Mouse (Mus musculus) intestine, postnatal 0 days (tissue): Measurements from ENCODE around the gene Braf. TPM values are rescaled to one million over a fixed set of nuclear protein-coding genes. Genes with fewer than 3 reads are reported as not detected.

Source experiments
- ATAC-seq: fragments of 200-750 bp; cut with Nextera tagmentation; 2 replicates; pipeline ENCODE4 v1.8.0; 2017; ENCODE audit warnings: mild to moderate bottlenecking, moderate TSS enrichment, moderate library complexity
- H3K27ac ChIP-seq: fragments of 300-500 bp; sonication (generic); 2 replicates; pipeline ENCODE4 v1.5.1; 2014; ENCODE audit warnings: mild to moderate bottlenecking, low read depth, low read length, moderate library complexity
- H3K27me3 ChIP-seq: fragments of 300-500 bp; sonication (generic); replicated peaks from 2 replicates; pipeline ENCODE4 v1.6.1; 2014; ENCODE audit warnings: low read length, mixed read lengths; ENCODE audit not compliant: control insufficient read depth, insufficient read depth
- H3K36me3 ChIP-seq: fragments of 300-500 bp; sonication (generic); 2 replicates; pipeline ENCODE4 v1.6.1; 2014; ENCODE audit warnings: mild to moderate bottlenecking, moderate library complexity; ENCODE audit not compliant: control insufficient read depth, insufficient read depth
- H3K4me1 ChIP-seq: fragments of 300-500 bp; sonication (generic); replicated peaks from 2 replicates; pipeline ENCODE4 v1.6.1; 2014; ENCODE audit warnings: antibody characterized with exemption, low read length, mixed read lengths; ENCODE audit not compliant: control insufficient read depth, insufficient read depth
- H3K4me2 ChIP-seq: fragments of 300-500 bp; sonication (generic); replicated peaks from 2 replicates; pipeline ENCODE4 v1.6.1; 2014; ENCODE audit warnings: low read depth, mild to moderate bottlenecking, moderate library complexity
- H3K4me3 ChIP-seq: fragments of 300-500 bp; sonication (generic); 2 replicates; pipeline ENCODE4 v1.5.1; 2014; ENCODE audit warnings: low read depth, low read length
- H3K9ac ChIP-seq: fragments of 300-500 bp; sonication (generic); 2 replicates; pipeline ENCODE4 v1.6.1; 2014; ENCODE audit warnings: mild to moderate bottlenecking, low read depth, low read length
- H3K9me3 ChIP-seq: fragments of 300-500 bp; sonication (generic); 2 replicates; pipeline ENCODE4 v1.6.1; 2016; ENCODE audit warnings: mixed run types; ENCODE audit not compliant: control insufficient read depth
- CTCF ChIP-seq: sonication (generic); IDR thresholded peaks from 2 replicates; pipeline ENCODE4 v1.5.1; 2016; ENCODE audit warnings: low read depth, mild to moderate bottlenecking, control low read depth, antibody characterized with exemption, moderate library complexity
- WGBS: fragments of 180-500 bp; shearing (Covaris S2); extraction: QIAGEN DNeasy Blood & Tissue Kit; methylation state at CpG from one replicate; pipeline ENCODE4 v1.1.7; 2014; 5-methylcytosine and 5-hydroxymethylcytosine counted together
- polyA plus RNA-seq: library from polyadenylated mRNA; unstranded; fragments of >200 nt; fragmentation: Nextera tagmentation; extraction: Ambion mirVana; gene quantifications from 2 replicates; pipeline ENCODE4 v1.2.1, GENCODE M21; 2015

Gene Braf
- polyA plus RNA-seq, 1 experiment from 2014 or later = 4.3 TPM

DNA sequence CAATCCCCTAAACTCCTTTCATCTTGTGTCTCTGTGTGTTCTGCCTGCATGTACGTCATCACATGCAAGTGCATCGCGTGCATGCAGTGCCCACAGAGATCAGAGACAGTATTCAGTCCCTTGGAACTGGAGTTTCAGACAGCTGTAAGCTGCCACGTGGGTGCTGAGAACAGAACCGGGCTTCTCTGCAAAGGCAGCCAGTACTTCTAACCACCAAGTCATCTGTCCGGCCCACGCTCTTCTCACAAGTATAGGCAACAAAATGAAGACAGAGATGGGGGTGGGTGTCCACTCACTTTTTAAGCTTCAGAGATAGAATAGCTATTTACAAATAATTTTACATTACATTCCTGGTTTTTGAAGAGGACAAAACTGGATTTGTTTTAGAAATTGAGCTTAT lies 50.2 kb downstream of the Braf start:
- no peaks in the 10 kb centered on the region for H3K4me1 ChIP-seq
- WGBS = 89% methylated on average over 7 of the region's 7 CpGs

DNA sequence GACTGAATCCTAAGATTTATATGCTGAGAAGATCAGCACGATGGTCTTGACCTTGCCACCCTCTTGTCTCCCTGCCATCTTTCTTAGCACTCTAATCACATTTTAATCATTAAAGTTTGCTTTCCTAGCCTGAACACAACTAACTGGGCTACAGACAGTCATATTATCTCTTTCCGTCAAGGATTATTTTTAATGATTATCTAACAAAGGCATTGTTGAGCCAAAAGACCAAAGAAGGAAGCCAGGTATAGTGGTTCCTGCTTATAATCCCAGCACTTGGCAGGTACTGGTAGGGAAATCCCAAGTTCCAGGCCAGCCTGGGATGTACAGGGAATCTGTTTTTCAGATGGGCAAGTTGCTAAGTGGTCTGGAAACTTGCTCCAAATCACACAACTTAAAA lies 114.0 kb downstream of the Braf start:
- no peaks in the 10 kb centered on the region for H3K9me3 ChIP-seq
- H3K36me3 ChIP-seq = peaks cover 17% of the 10 kb centered on the region
- H3K4me2 ChIP-seq = no peak overlapping the region
- 73% methylated on average over 2 of the region's 2 CpGs for WGBS
- no peaks in the 10 kb centered on the region for H3K27me3 ChIP-seq
- 0 out of 2 replicates have a peak, but pooled peaks cover 3% of the 10 kb centered on the region for H3K4me1 ChIP-seq
- ATAC-seq = no peak
- TF ChIP-seq CTCF = no peak
- H3K27ac ChIP-seq = no peak overlapping the region
- H3K9ac ChIP-seq = no peak overlapping the region
- H3K4me3 ChIP-seq = no peak overlapping the region

More for the DNA sequence above, 50.2 kb downstream of the Braf start:
- no peaks in the 10 kb centered on the region for H3K9me3 ChIP-seq
- H3K4me3 ChIP-seq = no peak overlapping the region
- no peak overlapping the region for H3K4me2 ChIP-seq
- H3K9ac ChIP-seq = no peak overlapping the region
- TF ChIP-seq CTCF = no peak
- H3K27me3 ChIP-seq = no peaks in the 10 kb centered on the region
- H3K27ac ChIP-seq = no peak overlapping the region
- ATAC-seq = no peak
- H3K36me3 ChIP-seq = peaks cover 12% of the 10 kb centered on the region

- Histone ChIP-seq H3K9ac (no peak overlapping the region), H3K27me3 (no peaks in the 10 kb centered on the region), H3K4me2 (no peak overlapping the region), H3K4me1 (0 out of 2 replicates have a peak, but pooled peaks cover 3% of the 10 kb centered on the region), H3K36me3 (peaks cover 9% of the 10 kb centered on the region), H3K4me3 (no peak overlapping the region), H3K27ac (no peak overlapping the region), H3K9me3 (no peaks in the 10 kb centered on the region)
- peak; percentile 42 for TF ChIP-seq CTCF
- no peak for ATAC-seq
- WGBS = 71% methylated on average over 2 of the region's 2 CpGs
These were observed 115.1 kb downstream of the Braf start for GRCm38 (mm10) chr6:39610207-39610606.

GRCm38 (mm10) chr6:39607365-39607764 lies 117.9 kb downstream of the Braf start:
- no peak for ATAC-seq
- no peak overlapping the region for H3K9ac ChIP-seq
- no peaks in the 10 kb centered on the region for H3K9me3 ChIP-seq
- 0 out of 2 replicates have a peak, but pooled peaks cover 3% of the 10 kb centered on the region for H3K4me1 ChIP-seq
- peaks cover 4% of the 10 kb centered on the region; the same call in 1 of the 2 replicates for H3K36me3 ChIP-seq
- no peak for TF ChIP-seq CTCF
- H3K4me3 ChIP-seq = no peak overlapping the region
- WGBS = 39% methylated on average over 5 of the region's 5 CpGs
- no peak overlapping the region for H3K4me2 ChIP-seq
- H3K27me3 ChIP-seq = no peaks in the 10 kb centered on the region
- no peak overlapping the region for H3K27ac ChIP-seq

- no peak for TF ChIP-seq CTCF
- Histone ChIP-seq H3K4me3 (no peak overlapping the region), H3K9ac (no peak overlapping the region), H3K36me3 (peaks cover 6% of the 10 kb centered on the region; the same call in 1 of the 2 replicates), H3K4me1 (0 out of 2 replicates have a peak, but pooled peaks cover 3% of the 10 kb centered on the region), H3K27me3 (no peaks in the 10 kb centered on the region), H3K4me2 (0 out of 2 replicates have a peak overlapping the region, but pooled peaks have one; percentile 13), H3K9me3 (no peaks in the 10 kb centered on the region), H3K27ac (no peak overlapping the region)
- 0 out of 2 replicates have a peak, but pooled peaks have one; percentile 31 for ATAC-seq
- WGBS = 39% methylated on average over 3 of the region's 3 CpGs
These were observed 118.4 kb downstream of the Braf start for GRCm38 (mm10) chr6:39606862-39607261.

- H3K4me3 ChIP-seq = no peak overlapping the region
- H3K4me1 ChIP-seq = 0 out of 2 replicates have a peak, but pooled peaks cover 3% of the 10 kb centered on the region
- no peak for TF ChIP-seq CTCF
- no peak overlapping the region for H3K4me2 ChIP-seq
- no peaks in the 10 kb centered on the region for H3K27me3 ChIP-seq
- H3K9ac ChIP-seq = no peak overlapping the region
- no peaks in the 10 kb centered on the region for H3K9me3 ChIP-seq
- no peak for ATAC-seq
- peaks cover 9% of the 10 kb centered on the region; the same call in 1 of the 2 replicates for H3K36me3 ChIP-seq
- WGBS = 72% methylated on average over 6 of the region's 6 CpGs
- H3K27ac ChIP-seq = no peak overlapping the region
These were observed 119.2 kb downstream of the Braf start for GRCm38 (mm10) chr6:39606056-39606455.
